Mouse (Mus musculus) testis, postnatal 10 days (tissue): ENCODE data around the gene Dnah17.

ENCODE experiments used
- DNase-seq: peaks from one replicate; pipeline ENCODE4 v3.0.0; 2021; ENCODE audit warnings: low spot score

Gene Dnah17

DNA sequence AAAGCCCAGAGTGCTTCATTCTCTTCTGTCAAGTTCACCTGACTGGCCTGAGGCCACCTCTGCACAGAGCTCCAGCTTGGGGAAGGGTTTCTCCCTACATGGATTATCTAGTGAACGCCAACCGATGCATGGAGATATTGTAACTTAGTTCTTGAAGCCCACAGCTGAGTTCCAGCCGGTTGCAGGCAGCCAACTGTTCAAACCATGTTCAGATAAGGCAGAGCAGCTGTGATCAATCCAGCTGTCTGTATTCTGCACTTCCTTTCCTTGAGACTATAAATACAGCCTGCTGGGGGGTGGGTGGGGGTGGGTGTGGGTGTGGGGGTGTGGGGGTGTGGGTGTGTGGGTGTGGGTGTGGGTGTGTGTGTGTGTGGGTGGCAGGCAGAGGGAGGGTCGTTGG, 45.3 kb downstream of the Dnah17 start:
- DNase-seq = no peak

DNA sequence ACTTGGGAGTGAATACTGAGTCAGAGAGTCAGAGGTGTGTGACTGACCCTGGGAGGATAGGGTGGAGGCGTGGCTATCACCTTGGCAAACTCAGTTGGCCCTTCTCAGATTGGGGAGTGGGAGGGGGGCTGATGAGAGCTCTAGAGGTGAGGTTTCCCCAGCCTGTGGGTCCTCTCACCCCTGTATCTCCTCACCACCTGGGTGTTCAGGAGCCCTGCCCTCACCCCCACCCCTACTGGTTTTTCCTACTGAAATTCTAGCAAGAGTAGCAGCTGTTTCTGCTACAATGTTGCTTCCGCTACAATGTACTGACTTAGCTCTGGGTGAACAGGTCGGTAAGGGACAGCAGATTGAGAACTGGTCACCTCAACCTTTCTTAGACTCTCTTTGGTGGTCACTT, 46.2 kb downstream of the Dnah17 start:
- DNase-seq = no peak

DNA sequence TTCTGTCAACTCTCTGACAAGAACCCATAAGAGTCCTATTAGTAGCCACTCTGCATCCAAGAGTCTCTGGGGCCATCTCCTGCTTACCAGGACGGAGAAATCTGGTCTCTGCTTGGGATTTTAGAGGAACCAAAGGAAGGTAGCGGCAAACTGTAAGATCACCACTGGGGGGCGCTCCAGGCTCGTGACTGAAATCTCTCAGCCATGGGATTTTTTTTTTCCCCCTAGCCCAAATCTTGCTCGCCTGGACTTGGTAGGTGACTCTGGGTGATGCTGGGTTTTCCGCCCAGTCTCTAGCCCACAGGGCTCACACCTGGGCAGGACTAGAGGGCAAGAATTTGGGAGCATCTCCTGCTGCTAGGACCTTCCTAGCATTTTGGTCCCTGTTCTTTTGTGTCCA, 46.6 kb downstream of the Dnah17 start:
- DNase-seq = peak; percentile 91

DNA sequence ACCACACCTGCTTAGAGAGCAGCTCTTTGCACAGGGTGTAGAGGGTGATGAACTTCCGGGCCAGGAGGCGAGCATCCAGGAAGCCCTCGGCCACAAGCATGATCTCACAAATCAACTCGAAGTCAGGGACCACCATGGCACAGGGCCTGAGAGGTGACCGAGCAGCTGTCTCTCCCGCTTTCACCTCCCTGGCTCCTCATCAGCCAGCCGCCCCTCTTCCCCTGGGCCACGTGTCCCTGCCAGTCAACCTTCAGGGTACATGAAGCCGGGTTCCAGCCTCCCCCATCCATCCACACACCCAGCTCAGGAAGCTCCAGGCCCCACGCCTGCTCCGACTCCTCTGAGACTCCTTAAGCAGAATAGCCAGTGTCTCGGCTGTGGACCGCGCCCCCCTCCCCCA, 48.1 kb downstream of the Dnah17 start:
- DNase-seq = no peak

DNA sequence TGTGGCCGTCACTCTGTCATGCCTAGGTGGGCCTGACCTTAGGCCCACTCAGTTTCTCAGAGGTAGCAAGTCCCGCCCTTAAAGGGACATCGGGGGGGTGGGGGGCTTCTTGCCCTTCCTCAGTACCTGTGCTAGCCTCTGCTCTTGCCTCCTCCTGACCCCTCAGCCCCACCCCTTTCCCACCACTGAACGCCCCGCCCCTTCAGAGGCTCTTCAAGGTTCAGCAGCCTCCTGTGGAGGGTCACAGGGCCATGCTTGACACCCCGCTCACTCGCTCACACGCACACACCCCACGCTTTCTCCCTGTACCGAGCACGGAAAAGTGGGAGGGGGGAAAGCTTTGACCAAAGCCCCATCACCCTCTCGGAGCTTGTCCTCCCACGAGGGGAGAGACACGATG, 50.7 kb downstream of the Dnah17 start:
- DNase-seq = no peak

DNA sequence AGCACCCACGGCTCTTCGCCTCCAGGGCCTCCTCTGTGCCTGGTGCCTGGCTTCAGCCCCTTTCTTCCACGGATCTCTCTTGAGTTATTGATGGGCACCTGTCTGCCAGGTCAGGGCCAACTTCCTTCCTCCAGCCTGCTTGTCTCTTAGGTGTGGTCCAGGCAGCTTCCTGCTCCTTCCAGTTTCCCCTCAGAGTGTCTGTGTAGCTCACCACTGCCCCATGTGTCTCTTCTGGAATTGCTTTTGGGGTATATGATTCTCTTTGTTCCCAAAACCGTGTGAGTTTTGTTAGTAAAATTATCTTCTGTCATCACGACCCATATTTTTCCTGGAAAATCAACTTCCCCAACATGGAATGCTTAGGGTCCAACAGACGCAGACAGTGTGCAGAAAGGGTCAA, 53.5 kb downstream of the Dnah17 start:
- no peak for DNase-seq

DNA sequence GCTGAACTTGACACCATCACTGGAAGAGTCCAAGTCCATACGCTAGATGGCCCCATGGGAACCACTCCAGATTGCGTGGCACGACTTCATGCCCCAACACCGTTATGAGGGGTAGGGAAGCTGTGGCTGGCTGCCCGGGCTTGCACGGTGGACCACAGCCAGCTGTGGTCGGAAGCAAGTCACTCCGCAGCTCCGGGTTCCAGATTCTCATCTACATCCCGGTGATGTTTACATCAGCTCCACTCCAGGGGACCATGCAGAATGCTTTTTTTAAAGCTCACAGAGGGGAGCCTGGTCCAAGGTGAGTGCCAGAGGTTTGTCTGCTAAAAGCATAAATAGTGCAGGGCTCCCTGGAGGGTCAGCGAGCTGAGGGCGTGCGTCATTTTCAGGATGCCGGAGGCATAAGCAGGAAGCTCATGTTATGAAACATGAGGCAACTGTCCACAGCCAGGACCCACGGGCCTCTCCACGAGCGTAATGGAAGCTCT, 55.4 kb downstream of the Dnah17 start:
- DNase-seq = no peak

DNA sequence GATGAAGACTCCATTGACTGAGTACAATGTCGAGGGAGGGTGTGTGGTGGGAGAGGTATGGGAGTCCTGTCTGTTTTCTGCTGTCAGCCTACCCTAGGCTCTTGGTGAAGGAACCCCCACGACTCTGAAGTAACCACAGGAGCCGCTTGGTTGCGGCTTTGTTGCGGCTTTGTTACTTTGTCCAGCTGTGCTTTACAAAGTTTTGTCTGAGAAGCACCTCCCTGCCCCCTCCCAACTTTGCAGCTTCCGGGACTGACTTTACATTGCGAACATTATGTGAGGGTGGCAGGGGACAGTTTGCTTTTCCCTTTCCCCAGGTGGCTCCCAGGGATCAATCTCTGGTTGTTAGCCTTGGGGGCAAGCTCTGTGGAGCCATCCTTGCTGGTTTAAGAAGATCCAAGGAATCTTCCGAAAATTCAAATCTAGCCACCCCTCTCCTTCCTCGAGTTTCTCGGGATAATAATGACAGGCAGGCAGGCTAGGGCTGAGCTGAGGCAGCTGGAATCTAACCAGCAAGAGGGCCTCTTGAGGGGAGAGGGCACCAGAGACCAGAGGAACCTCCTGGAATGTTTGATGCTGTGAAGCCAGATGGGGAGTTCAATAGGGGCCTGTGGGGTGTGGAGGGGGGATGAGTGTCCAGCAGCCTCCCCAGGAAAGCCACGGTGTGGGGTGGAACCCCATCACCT, 59.1 kb downstream of the Dnah17 start:
- DNase-seq = no peak

DNA sequence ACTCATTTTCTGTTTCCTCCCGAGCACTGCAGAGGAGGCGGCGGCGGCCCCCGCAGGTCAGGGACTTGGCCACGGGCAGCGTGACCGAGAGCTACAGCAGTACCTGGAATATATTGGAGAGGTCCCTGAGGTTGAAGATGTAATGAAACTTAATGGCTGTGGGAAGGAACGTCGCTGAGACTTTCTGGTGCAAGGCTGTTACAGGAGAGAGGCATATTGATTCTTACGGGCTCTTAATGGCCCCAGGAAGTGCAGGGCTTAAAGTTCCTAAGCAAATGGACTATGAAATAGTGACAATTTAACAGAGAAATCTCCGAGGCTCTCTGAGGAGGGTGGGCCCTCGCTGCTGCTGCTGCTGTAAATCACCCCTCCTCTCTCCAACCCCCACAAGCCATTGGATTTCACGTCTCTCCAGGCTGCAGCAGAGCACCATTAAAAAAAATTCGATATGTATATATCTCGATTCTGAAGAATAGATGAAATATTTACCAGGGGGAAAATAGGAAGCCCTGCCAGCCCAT, 61.6 kb downstream of the Dnah17 start:
- DNase-seq = no peak

DNA sequence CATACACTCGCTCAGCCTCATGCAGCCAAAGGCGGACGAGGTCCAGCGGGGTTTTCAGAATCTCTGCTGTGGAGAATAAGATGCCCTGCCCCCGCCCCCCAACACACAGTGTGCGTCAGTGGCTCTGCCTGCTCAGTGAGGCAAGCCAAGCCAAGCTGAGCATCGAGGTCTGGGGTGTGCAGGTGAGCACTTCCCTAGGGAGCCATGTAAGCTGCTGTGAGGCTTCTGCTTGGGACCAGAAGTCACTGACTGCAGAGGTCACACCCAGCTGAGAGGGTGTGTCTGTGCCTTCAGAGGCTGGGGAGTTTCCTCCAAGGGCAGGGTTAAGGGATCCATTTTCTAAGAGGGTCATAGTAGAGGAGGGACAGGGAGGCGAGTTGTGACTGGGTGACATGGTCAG, 62.8 kb downstream of the Dnah17 start:
- no peak for DNase-seq

DNA sequence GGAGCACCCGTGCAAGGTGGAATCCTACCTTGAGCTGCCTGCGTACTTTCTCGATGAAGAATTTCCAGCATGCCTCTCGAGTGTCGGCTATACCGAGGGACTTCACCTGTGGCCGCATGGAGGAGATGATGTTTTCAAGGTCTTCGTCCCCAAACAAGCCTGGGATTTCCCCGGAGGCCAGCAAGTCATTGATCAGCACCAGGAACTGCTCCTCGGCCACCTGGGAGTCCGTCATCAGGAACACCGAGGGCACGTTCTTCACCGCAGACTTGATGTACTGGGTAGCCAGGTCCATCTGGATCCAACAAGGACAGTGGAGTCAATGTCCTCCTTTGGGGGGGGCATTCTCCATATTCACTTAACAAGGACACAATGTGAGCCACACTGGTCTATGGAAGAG, 70.4 kb downstream of the Dnah17 start:
- no peak for DNase-seq

DNA sequence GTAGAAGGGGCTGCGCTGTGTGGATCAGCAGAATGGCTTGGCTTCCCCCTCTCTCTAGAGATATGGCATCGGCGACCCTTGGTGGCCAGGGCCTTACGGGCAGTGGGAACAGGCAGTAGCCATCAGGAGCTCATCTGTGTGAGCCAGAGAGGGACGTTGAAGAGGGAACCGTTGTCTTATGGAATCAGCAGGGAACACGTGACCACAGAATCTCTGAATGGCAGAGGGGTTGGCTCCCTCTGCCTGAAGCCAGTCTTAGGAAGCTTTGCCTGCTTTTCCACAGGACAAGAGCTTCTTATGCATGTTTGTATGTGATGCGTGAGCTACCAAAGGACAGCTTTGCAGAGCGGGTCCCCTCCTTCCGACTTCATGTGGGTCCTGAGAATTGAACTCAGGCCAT, 71.6 kb downstream of the Dnah17 start:
- no peak for DNase-seq

DNA sequence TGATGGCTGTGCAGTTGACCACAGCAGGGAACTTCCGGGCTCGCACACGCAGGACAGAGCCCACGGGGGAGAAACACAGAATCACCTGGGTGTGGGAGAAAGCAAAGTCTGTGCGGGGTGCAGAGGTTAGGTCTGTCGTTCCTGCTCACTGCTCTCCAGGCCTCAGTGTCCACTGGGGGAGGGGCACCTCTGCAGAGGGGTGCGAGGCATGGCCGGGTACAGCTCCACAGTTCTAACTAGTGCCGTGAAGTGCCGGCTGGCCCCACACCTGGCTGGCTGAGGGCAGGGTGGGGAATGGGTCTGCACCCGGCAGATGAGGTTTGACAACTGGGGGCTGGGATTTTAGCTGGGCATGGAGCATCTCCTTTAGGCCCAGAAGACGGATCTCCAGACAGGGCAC, 72.1 kb downstream of the Dnah17 start:
- DNase-seq = no peak

DNA sequence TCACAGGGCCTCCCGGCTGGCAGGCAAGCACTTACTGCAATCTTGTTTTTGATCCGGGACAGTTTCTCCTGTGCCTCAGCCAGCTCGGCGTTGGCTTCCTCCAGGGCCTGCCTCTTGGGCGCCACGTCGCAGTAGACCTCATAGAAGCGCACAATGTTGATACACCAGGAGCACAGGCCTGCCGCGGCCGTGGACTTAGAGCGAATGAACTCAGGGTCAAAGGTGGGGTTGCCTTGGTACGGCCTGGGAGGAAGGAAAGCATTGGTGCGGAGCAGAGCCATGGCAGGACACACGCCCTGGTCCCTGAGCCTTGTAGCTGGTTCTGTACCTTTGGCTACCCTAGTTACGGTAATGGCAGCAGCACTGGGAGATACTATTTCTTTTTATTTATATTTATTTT, 80.3 kb downstream of the Dnah17 start:
- no peak for DNase-seq

DNA sequence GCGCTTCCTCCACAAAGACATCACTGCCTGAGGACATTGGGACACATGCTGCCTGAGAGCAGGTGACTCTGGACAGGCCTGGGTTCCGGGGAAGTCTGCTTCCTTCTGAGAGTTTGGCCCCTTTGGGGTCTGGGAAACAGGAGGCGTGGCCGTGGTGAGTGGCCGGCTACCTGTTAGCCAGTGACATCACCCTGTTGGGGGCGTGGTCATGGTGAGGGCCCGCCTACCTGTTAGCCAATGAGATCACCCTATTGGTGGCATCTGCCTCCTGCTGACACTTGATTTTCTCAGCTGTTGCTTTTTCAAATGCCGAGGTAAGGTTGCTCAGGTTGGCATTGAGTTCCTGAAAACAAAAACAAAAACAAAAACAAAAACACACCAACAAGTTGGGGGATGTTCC, 80.8 kb downstream of the Dnah17 start:
- DNase-seq = peak; percentile 65

DNA sequence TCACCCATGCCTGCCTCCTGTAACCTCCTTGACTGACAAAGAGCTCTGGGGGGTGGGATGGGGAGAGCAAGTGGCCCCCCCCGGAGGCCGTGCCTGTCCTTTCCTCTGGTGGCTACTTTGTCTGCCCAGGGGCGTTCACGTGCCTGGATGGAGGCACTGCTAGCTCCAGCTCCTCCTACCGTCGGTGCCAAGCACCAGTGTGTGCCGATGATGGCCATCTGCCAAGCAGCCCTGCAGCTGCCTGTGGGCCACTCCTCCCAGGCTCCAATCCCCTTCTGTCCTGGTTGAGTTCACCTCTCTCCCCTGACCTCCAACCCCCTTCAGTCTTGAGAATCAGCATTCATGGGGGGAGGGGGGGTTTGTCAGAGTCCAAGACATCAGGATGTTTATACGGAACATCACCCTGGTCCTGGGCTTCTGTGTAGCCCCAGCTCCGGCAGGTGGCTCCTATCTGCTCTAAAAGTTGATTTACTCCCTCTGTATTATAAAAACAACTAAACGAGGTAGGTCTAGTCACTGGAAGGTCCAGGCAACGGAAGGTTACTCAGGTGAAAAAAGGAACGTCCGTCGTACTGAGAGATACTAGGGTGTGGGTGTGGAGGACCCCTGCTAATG, 87.0 kb downstream of the Dnah17 start:
- peak; percentile 77 for DNase-seq

DNA sequence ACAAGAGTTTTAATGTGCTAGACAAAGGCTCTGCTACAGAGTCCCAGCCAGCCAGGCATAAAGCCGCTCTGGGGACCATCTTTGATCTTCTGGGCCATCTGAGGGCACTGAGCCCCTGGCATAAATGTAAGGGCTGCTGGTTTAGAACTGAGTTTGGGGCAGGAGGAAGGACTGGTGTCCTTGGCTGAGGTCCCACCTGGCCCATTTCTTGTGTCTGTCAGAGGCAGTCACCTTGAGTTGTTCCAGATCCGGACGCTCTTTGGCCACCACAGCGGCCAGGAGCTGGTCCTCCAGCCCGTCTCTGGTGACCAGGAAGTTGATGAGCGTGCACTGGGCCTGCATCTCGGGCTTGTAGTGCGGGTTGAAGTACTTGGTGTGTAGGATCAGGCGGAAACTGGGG, 87.6 kb downstream of the Dnah17 start:
- no peak for DNase-seq

DNA sequence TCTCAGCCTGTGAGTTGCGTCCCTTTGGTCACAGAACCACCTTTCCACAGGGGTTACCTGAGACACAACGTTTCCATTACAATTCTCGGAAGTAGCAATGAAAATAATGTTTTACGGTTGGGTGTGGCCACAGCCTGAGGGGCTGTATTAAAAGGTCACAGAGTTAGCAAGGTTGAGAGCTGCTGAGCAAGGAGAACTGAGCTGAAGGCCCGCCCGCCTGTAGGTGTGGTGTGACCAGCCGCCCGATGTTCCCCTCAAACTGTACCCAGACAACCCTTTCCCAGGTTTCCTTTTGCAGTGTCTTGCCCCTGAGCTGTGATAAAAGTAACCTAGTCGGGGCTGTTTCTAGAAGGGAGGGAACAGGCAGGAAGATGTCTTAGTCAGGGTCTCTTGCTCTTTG, 95.4 kb downstream of the Dnah17 start:
- no peak for DNase-seq

DNA sequence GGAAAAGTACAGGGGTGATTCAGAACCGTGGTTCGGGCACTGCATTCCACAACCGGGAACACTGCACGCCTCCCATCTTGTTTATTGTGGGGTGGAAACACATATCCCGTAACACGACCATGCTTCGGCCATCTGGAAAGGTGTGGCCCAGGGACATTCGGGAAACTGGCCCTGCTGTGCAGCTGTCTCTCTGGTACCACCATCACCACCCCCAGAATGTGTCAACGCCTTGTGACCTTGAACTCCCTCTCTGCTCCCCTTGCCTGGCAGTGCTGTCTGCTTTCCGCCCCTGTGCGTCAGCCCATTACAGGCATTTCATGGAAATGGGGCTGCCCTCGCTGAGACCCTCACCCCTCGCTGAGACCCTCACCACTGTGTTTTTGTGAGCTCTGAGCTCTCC, 96.0 kb downstream of the Dnah17 start:
- no peak for DNase-seq

DNA sequence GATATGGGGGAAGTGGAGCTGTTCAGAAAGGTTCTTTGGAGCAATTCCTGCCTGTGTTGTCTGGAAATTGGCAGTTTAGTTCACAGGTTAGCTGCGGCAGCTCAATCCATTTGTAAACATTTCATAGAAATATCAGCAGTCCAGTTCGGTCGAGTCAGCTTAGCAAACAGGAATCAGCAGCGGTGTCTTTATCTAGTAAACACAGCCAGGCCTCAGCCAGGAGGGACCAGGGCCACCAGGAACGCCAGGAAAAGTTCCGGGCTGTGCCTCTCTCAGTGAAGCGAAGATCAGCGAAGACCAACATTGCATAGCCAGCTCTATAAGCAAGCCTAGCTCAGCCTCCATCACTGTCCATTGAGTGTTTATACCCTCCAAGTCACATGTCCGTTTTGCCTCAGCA, 99.3 kb downstream of the Dnah17 start:
- DNase-seq = no peak

DNA sequence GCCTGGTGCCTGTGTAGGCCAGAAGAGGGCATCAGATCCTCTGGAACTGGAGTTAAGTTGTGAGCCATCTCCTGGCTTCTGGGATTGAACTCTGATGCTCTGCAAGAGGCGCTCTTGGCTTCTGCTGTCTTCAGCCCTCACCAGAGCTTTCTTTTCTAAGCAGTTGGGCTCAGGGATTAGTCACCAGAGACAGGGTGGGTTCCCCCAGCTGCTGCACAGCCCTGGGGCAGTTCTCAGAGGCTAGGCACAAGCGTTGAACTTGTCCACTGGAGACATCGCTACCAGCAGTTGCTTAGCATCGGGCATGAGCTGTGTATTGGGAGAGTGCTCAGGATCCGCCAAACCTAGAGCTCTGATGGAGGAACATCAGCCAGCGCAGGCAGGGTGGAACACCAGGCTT, 101.3 kb downstream of the Dnah17 start:
- no peak for DNase-seq

DNA sequence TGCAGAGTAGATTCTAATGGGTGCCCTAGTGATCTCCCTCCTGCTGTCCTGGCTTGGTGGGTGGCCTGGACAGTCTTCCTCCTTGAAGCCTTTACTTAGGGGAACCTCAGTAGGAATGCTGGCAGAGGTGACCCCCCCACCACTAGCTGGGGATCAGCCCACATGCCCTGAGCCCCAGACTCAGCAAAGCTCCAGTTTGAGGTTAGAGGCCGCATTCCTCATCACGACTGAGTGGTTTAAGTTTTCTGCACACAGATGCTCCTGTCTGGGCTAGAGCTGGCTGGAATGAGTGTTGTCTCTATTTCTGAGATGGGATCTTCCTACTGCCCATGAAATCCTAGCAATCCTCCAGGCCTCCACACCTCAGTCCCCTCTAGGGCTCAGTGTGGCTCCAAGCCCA, 106.3 kb downstream of the Dnah17 start:
- no peak for DNase-seq

DNA sequence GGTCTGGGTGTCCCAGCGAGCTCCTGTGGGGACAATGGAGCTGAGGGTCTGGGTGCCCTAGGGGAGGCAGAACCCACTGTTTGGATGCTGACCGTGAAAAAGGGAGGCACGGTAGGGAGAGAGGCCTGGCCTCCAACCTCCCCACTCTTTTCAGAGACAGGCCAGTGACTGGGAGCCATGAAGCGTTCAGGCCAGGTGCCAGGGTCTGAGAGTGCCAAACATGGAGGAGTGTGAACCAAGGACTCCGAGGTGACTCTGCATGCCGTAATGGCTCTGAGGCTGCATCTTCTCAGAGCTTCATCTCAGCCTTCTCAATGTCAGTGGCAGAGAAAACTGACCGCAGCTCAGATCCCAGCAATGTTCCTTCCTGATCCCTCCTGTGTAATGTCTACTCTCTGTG, 107.0 kb downstream of the Dnah17 start:
- no peak for DNase-seq

DNA sequence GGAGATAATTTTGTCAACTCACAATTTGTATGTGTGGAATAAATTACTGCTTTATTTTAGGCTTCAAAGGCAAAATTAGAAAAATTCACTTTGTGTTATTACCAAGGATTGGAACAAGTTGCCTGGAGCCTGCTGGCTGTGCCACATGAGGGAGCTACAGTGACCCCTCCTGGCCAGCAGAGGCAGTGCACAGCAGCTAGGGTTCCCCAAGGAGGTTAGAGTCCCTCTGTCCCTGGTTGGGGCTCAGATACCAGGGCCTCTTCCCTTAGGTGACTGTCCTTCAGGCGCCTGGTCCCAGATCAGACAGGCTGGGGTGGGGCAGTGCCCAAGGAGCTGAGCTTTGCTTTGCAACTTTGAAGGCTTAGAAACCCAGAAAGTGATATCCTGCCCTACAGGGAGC, 108.6 kb downstream of the Dnah17 start:
- DNase-seq = peak; percentile 84
